Mouse (Mus musculus) brain, adult 2 months (tissue): ENCODE results near the gene Ttll7.
A peak's percentile ranks its signal among the peaks of the same experiment; 100 is the strongest.

Experiments used
- DNase-seq: peaks from one replicate; pipeline ENCODE4 v3.0.0; 2011; ENCODE audit warnings: low read depth, low spot score

Ttll7 gene

GRCm38 (mm10) chr3:146913107-146913506 is 60.9 kb downstream of the Ttll7 start:
- no peak for DNase-seq

- peak; percentile 91 for DNase-seq
Measured at GRCm38 (mm10) chr3:146914798-146915197, 62.6 kb downstream of the Ttll7 start.

- DNase-seq, result peak; percentile 68
Measured at GRCm38 (mm10) chr3:146917891-146918290, 65.7 kb downstream of the Ttll7 start.

- DNase-seq, result peak; percentile 95
Measured at GRCm38 (mm10) chr3:146918323-146918722, 66.2 kb downstream of the Ttll7 start.

- no peak for DNase-seq
Measured at GRCm38 (mm10) chr3:146927311-146928015, 75.3 kb downstream of the Ttll7 start.

- no peak for DNase-seq
Measured at GRCm38 (mm10) chr3:146928141-146928540, 76.0 kb downstream of the Ttll7 start.

GRCm38 (mm10) chr3:146929011-146929410 is 76.8 kb downstream of the Ttll7 start:
- DNase-seq, result no peak

GRCm38 (mm10) chr3:146931190-146931589 is 79.0 kb downstream of the Ttll7 start:
- DNase-seq, result no peak

GRCm38 (mm10) chr3:146932506-146932905 is 80.3 kb downstream of the Ttll7 start:
- no peak for DNase-seq

- DNase-seq, result no peak
Measured at GRCm38 (mm10) chr3:146936888-146937287, 84.7 kb downstream of the Ttll7 start.

GRCm38 (mm10) chr3:146939391-146940250 is 87.5 kb downstream of the Ttll7 start:
- peak; percentile 58 for DNase-seq

- DNase-seq, result no peak
Measured at GRCm38 (mm10) chr3:146943101-146943500, 90.9 kb downstream of the Ttll7 start.

GRCm38 (mm10) chr3:146945342-146945741 is 93.2 kb downstream of the Ttll7 start:
- no peak for DNase-seq

GRCm38 (mm10) chr3:146945887-146946286 is 93.7 kb downstream of the Ttll7 start:
- DNase-seq, result peak; percentile 86

GRCm38 (mm10) chr3:146946641-146947040 is 94.5 kb downstream of the Ttll7 start:
- DNase-seq, result no peak

GRCm38 (mm10) chr3:146956792-146957191 is 104.6 kb downstream of the Ttll7 start:
- peak; percentile 18 for DNase-seq

GRCm38 (mm10) chr3:146962838-146963237 is 110.7 kb downstream of the Ttll7 start:
- no peak for DNase-seq

- no peak for DNase-seq
Measured at GRCm38 (mm10) chr3:146964384-146964783, 112.2 kb downstream of the Ttll7 start.

GRCm38 (mm10) chr3:146967242-146967641 is 115.1 kb downstream of the Ttll7 start:
- peak; percentile 25 for DNase-seq

- no peak for DNase-seq
Measured at GRCm38 (mm10) chr3:146967834-146968233, 115.7 kb downstream of the Ttll7 start.

- no peak for DNase-seq
Measured at GRCm38 (mm10) chr3:146978272-146978671, 126.1 kb downstream of the Ttll7 start.

- DNase-seq, result peak; percentile 86
Measured at GRCm38 (mm10) chr3:146993834-146994669, 141.9 kb downstream of the Ttll7 start.
